Mouse (Mus musculus) thymus, adult 2 months (tissue): ENCODE measurements around the gene S100a2. TPM values are rescaled to one million over a fixed set of nuclear protein-coding genes. Genes with fewer than 3 reads are reported as not detected.

Source experiments
- DNase-seq: peaks from one replicate; pipeline ENCODE4 v3.0.0; 2021
- H3K27ac ChIP-seq: fragments of 200-500 bp; 2 replicates; pipeline ENCODE4 v1.5.1; 2012; ENCODE audit warnings: low read length, control low read depth; ENCODE audit not compliant: control insufficient read depth, insufficient read depth
- H3K27me3 ChIP-seq: fragments of 200-500 bp; 2 replicates; pipeline ENCODE4 v1.6.1; 2012; ENCODE audit warnings: mild to moderate bottlenecking, low read length, moderate library complexity, mixed read lengths; ENCODE audit not compliant: control insufficient read depth, insufficient read depth
- H3K36me3 ChIP-seq: fragments of 200-500 bp; 2 replicates; pipeline ENCODE4 v1.6.1; 2012; ENCODE audit warnings: mild to moderate bottlenecking, low read length, moderate library complexity; ENCODE audit not compliant: control insufficient read depth, insufficient read depth
- H3K4me1 ChIP-seq: fragments of 200-500 bp; replicated peaks from 2 replicates; pipeline ENCODE4 v1.6.1; 2012; ENCODE audit warnings: low read length; ENCODE audit not compliant: control insufficient read depth, insufficient read depth
- H3K4me3 ChIP-seq: fragments of 200-500 bp; 2 replicates; pipeline ENCODE4 v1.5.1; 2012; ENCODE audit warnings: mild to moderate bottlenecking, low read length, control low read depth, moderate library complexity; ENCODE audit not compliant: control insufficient read depth, insufficient read depth
- CTCF ChIP-seq: fragments of 200-500 bp; IDR thresholded peaks from 2 replicates; pipeline ENCODE4 v1.5.1; 2012; ENCODE audit warnings: mild to moderate bottlenecking, control low read depth, low read length, moderate library complexity, borderline replicate concordance; ENCODE audit not compliant: control insufficient read depth, poor library complexity, insufficient read depth; ENCODE audit errors: extremely low read depth
- POLR2A ChIP-seq: fragments of 200-500 bp; IDR thresholded peaks from 2 replicates; pipeline ENCODE4 v1.6.1; 2012; ENCODE audit warnings: mild to moderate bottlenecking, low read length, control low read depth, moderate library complexity; ENCODE audit not compliant: control insufficient read depth, poor library complexity, insufficient read depth; ENCODE audit errors: extremely low read depth
- WGBS: fragments of 180-500 bp; shearing (Covaris S2); methylation state at CpG from one replicate; pipeline ENCODE4 v1.1.7; 2018; 5-methylcytosine and 5-hydroxymethylcytosine counted together
- polyA plus RNA-seq: library from polyadenylated mRNA; depleted of rRNA; stranded (reverse); fragments of >200 nt; gene quantifications from 2 replicates; pipeline ENCODE4 v1.2.3, GENCODE M21; 2012; rRNA removed

Gene S100a2
- polyA plus RNA-seq, 1 experiment, result not detected

DNA sequence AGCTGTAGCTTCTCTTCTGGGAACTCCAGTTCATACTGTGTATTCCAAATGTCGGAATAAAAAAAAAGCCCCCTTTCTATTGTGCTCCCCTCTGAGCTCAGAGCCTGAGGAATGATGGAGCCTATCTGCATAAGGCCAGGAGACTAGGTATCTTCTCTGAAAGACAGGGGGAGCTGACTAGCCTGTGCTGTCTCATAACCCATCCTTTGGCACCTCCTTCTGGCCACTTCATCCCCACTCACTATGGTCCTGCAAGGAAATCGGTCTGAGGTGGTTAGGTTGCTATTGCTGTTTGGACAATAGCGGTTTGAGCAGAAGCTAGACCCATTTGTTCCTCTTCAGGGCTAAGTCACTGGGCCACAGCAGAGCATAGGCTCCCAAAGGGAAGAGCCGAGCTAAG lies 37.8 kb downstream of the S100a2 start:
- no peak for DNase-seq
- H3K27ac ChIP-seq, result no peak overlapping the region
- TF ChIP-seq CTCF (no peak), POLR2A (no peak)
- H3K27me3 ChIP-seq, result no peaks in the 10 kb centered on the region
- WGBS, result 77% methylated on average over 4 of the region's 4 CpGs
- no peaks in the 10 kb centered on the region for H3K36me3 ChIP-seq
- H3K4me3 ChIP-seq, result no peak overlapping the region
- H3K4me1 ChIP-seq, result peaks cover 10% of the 10 kb centered on the region

DNA sequence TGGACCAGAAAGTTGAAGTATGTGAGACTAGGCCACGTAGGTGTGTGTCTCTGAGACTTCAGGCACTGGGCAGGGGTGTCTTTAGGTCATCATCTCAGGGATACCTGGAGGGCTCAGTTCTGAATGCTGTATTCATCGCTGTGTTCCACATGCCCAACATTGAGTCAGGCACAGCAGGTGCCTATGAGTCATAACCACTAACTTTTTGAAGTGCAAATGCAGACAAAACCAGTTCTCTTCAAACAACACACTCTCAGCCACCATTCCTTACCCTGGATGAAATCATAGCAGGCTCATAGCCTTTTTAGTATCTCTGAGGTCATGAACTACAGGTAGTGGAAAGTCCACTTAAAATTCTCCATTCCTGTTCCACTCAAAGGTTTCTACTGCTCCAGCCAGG lies 39.3 kb downstream of the S100a2 start:
- Histone ChIP-seq H3K4me3 (no peak overlapping the region), H3K36me3 (no peaks in the 10 kb centered on the region), H3K27ac (no peak overlapping the region), H3K4me1 (no peaks in the 10 kb centered on the region), H3K27me3 (no peaks in the 10 kb centered on the region)
- 80% methylated on average over 2 of the region's 2 CpGs for WGBS
- TF ChIP-seq CTCF (no peak), POLR2A (no peak)
- no peak for DNase-seq

DNA sequence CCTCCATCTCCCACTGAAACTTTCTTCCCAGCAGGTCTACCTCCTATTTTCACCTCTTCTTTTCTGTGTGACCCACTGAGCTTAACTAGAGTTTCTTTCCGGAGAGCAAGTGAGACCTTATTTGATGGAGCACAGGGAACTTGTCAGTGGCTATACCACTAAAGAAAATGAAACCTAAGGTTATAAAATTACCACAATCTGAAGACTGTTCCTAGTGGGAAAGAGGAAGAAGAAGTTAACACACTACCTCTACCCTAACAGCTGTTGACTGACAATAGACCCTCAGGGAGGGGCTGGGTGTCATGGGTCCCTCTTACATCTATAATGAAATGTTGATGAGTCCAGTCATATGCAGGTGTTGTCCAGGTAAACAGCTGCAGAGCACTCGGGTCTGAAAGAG lies 41.9 kb downstream of the S100a2 start:
- no peak overlapping the region for H3K27ac ChIP-seq
- no peaks in the 10 kb centered on the region for H3K4me1 ChIP-seq
- no peak overlapping the region for H3K4me3 ChIP-seq
- TF ChIP-seq POLR2A, result no peak
- no peak for TF ChIP-seq CTCF
- no peaks in the 10 kb centered on the region for H3K36me3 ChIP-seq
- 40% methylated on average over 2 of the region's 2 CpGs for WGBS
- DNase-seq, result no peak
- no peaks in the 10 kb centered on the region for H3K27me3 ChIP-seq

DNA sequence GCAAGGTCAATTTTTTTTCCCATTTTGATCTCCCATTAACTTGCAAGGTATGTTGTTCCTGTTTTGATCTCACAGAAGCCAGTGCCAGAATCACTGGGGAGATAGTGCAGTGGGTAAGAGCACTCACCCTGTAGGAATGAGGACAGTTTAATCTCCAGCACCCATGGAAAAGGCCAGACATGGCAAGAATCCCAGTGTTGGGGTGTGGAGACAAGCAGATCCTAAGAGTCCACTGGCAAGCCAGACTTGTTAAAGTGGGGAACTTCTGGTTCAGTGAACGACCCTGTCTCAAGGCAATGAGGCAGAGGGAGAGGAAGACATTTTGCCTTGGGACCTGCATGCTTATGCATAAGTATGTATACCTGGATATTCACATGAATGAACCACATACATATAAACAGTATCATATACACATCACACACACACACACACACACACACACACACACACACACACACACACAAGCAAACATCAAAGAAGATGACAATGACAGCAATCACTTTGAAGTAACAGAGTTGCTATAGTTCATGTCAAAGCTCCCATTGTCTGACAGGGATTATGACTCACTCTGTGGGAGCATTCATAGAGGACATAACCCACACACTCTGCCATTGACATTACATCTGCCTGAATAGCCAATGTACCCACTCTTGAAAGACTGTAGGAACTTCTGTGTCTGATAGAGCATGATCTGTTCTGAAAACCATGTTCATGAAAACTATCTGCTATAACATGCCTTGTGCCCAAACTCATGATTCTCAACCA lies 48.6 kb downstream of the S100a2 start:
- Histone ChIP-seq H3K27me3 (no peaks in the 10 kb centered on the region), H3K4me3 (no peak overlapping the region), H3K4me1 (no peaks in the 10 kb centered on the region; the same call in 1 of the 2 replicates), H3K36me3 (no peaks in the 10 kb centered on the region), H3K27ac (no peak overlapping the region)
- no peak for DNase-seq
- 52% methylated on average over 1 of the region's 1 CpGs for WGBS
- TF ChIP-seq CTCF, result no peak

DNA sequence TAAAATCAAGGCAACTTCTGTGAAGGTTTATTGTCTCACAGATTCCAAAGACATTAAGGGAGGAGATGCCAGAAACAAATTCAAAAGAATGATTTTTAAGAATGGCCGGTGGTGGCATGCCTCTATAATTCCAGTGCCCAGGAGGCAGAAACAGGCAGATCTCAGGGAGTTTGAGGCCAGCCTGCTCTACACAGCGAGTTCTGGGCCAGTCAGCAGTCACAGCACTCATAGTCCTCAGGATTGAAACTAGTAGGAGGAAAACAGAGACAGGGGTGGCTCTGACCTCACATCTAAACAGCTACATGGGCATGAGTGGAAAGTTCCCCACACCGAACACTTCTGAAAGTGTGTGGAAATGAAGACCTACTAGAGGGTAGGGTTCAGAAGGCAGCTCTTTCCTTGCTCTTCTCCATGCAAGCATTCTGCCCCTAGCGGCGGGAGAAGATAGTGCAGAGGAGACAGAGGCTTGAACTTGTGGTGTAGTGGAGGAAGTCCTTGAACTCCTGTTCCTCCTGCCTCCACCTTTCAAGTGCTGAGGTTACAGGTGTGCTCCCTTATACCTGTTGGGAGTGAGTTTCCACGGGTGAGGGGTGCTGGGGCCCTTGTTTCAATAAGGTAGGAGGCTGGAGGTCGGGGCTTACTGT lies 49.6 kb downstream of the S100a2 start:
- no peaks in the 10 kb centered on the region for H3K27me3 ChIP-seq
- WGBS, result 58% methylated on average over 7 of the region's 7 CpGs
- peak; percentile 70 for DNase-seq
- H3K4me3 ChIP-seq, result no peak overlapping the region
- H3K27ac ChIP-seq, result no peak overlapping the region
- H3K4me1 ChIP-seq, result no peaks in the 10 kb centered on the region; the same call in 1 of the 2 replicates
- H3K36me3 ChIP-seq, result no peaks in the 10 kb centered on the region
- no peak for TF ChIP-seq CTCF
- TF ChIP-seq POLR2A, result no peak

DNA sequence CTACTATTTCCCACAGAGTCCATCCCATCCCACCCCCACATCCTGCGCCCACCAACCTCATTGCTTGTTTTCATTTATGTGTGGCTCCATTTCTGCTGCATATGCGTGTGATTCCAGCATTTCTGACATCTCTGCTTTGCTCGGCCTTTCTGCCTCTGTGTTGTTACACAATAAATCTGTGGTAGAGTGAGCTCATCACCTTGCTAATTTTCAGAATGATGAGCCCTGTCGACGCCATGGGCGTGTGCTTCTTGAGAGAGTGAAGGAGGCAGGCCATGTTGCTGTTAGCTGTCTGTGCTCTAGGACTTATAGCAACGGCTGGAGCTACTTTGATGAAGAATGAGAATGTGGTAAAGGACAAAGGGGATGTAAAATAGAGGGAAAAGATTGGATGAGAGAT lies 50.9 kb downstream of the S100a2 start:
- no peak overlapping the region for H3K4me3 ChIP-seq
- WGBS, result 92% methylated on average over 7 of the region's 7 CpGs
- no peak for DNase-seq
- no peak overlapping the region for H3K27ac ChIP-seq
- H3K4me1 ChIP-seq, result no peaks in the 10 kb centered on the region; the same call in 1 of the 2 replicates
- no peaks in the 10 kb centered on the region for H3K36me3 ChIP-seq
- no peaks in the 10 kb centered on the region for H3K27me3 ChIP-seq
- TF ChIP-seq CTCF (no peak), POLR2A (no peak)

Other genes with a start within 250 kb of the S100a2 start
- 15.0 and 21.2 TPM in 2 replicates for gene Slc27a3, start 200.3 kb upstream of the S100a2 start, polyA plus RNA-seq
- 46.2 and 47.4 TPM in 2 replicates for gene Ints3, start 156.6 kb upstream of the S100a2 start, polyA plus RNA-seq
- 9.2 and 11.4 TPM in 2 replicates for gene Npr1, start 124.4 kb upstream of the S100a2 start, polyA plus RNA-seq
- 50.1 and 50.8 TPM in 2 replicates for gene Ilf2, start 114.1 kb upstream of the S100a2 start, polyA plus RNA-seq
- gene Snapin, start 99.2 kb upstream of the S100a2 start, polyA plus RNA-seq, result 20.8 and 27.8 TPM in 2 replicates
- gene Chtop, start 80.7 kb upstream of the S100a2 start, polyA plus RNA-seq, result 91.0 and 94.5 TPM in 2 replicates
- 54.7 and 122 TPM in 2 replicates for gene S100a1, start 75.9 kb upstream of the S100a2 start, polyA plus RNA-seq
- gene S100a13, start 75.8 kb upstream of the S100a2 start, polyA plus RNA-seq, result 59.1 and 83.0 TPM in 2 replicates
- 8.7 and 11.3 TPM in 2 replicates for gene S100a14, start 63.4 kb upstream of the S100a2 start, polyA plus RNA-seq
- 45.4 and 69.6 TPM in 2 replicates for gene S100a16, start 53.0 kb upstream of the S100a2 start, polyA plus RNA-seq
- gene S100a3, start 29.7 kb upstream of the S100a2 start, polyA plus RNA-seq, result 7.4 and 14.0 TPM in 2 replicates
- gene Gm42674, start 11.7 kb downstream of the S100a2 start, polyA plus RNA-seq, result not detected in 2 replicates
- 31.0 and 51.8 TPM in 2 replicates for gene S100a4, start 13.5 kb downstream of the S100a2 start, polyA plus RNA-seq
- gene S100a5, start 18.3 kb downstream of the S100a2 start, polyA plus RNA-seq, result not detected in 2 replicates
- 62.7 and 96.8 TPM in 2 replicates for gene S100a6, start 22.6 kb downstream of the S100a2 start, polyA plus RNA-seq
- gene S100a7a, start 63.8 kb downstream of the S100a2 start, polyA plus RNA-seq, result 0.32 and 0.42 TPM in 2 replicates
- gene S100a8, start 78.7 kb downstream of the S100a2 start, polyA plus RNA-seq, result 13.3 and 13.8 TPM in 2 replicates
- gene S100a9, start 105.5 kb downstream of the S100a2 start, polyA plus RNA-seq, result 13.6 and 14.4 TPM in 2 replicates
- gene Pglyrp4, start 136.7 kb downstream of the S100a2 start, polyA plus RNA-seq, result 1.1 and 1.6 TPM in 2 replicates
- gene Gm5849, start 187.6 kb downstream of the S100a2 start, polyA plus RNA-seq, result not detected in 2 replicates